Mouse (Mus musculus): ENCODE results near the gene Pnrc1.

The Pnrc1 gene

GRCm38 (mm10) chr4:33270386-33271314 is 19.3 kb downstream of the Pnrc1 start:
- DNase-seq (ENCODE audit: low spot score): no peak

- DNase-seq (ENCODE audit: low spot score): no peak
These were observed 24.8 kb downstream of the Pnrc1 start for GRCm38 (mm10) chr4:33264979-33265726.

GRCm38 (mm10) chr4:33262897-33263296 is 27.1 kb downstream of the Pnrc1 start:
- DNase-seq (ENCODE audit: low spot score): no peak

- DNase-seq (ENCODE audit: low spot score): no peak
These were observed 28.6 kb downstream of the Pnrc1 start for GRCm38 (mm10) chr4:33261311-33261753.

GRCm38 (mm10) chr4:33260311-33260710 is 29.7 kb downstream of the Pnrc1 start:
- DNase-seq (ENCODE audit: low spot score): no peak

- DNase-seq (ENCODE audit: low spot score): no peak
These were observed 32.5 kb downstream of the Pnrc1 start for GRCm38 (mm10) chr4:33257263-33257964.

GRCm38 (mm10) chr4:33254706-33255105 is 35.3 kb downstream of the Pnrc1 start:
- no peak for DNase-seq (ENCODE audit: low spot score)

- DNase-seq (ENCODE audit: low spot score): no peak
These were observed 39.1 kb downstream of the Pnrc1 start for GRCm38 (mm10) chr4:33250867-33251266.

GRCm38 (mm10) chr4:33249716-33250230 is 40.2 kb downstream of the Pnrc1 start:
- DNase-seq (ENCODE audit: low spot score): no peak

- no peak for DNase-seq (ENCODE audit: low spot score)
These were observed 41.0 kb downstream of the Pnrc1 start for GRCm38 (mm10) chr4:33248915-33249314.

- peak; percentile 98 for DNase-seq (ENCODE audit: low spot score)
These were observed 41.7 kb downstream of the Pnrc1 start for GRCm38 (mm10) chr4:33248062-33248889.

GRCm38 (mm10) chr4:33247479-33248053 is 42.4 kb downstream of the Pnrc1 start:
- peak; percentile 97 for DNase-seq (ENCODE audit: low spot score)

GRCm38 (mm10) chr4:33245853-33246395 is 44.0 kb downstream of the Pnrc1 start:
- no peak for DNase-seq (ENCODE audit: low spot score)

GRCm38 (mm10) chr4:33243921-33244320 is 46.0 kb downstream of the Pnrc1 start:
- DNase-seq (ENCODE audit: low spot score): no peak

GRCm38 (mm10) chr4:33243016-33243758 is 46.8 kb downstream of the Pnrc1 start:
- no peak for DNase-seq (ENCODE audit: low spot score)

- no peak for DNase-seq (ENCODE audit: low spot score)
These were observed 47.4 kb downstream of the Pnrc1 start for GRCm38 (mm10) chr4:33242536-33242935.

GRCm38 (mm10) chr4:33230881-33231280 is 59.1 kb downstream of the Pnrc1 start:
- DNase-seq (ENCODE audit: low spot score): no peak

GRCm38 (mm10) chr4:33229639-33230038 is 60.3 kb downstream of the Pnrc1 start:
- no peak for DNase-seq (ENCODE audit: low spot score)

GRCm38 (mm10) chr4:33227164-33227563 is 62.8 kb downstream of the Pnrc1 start:
- DNase-seq (ENCODE audit: low spot score): no peak
